ENCODE assay signal across 8 mouse cellular contexts in the genomic region with DNA sequence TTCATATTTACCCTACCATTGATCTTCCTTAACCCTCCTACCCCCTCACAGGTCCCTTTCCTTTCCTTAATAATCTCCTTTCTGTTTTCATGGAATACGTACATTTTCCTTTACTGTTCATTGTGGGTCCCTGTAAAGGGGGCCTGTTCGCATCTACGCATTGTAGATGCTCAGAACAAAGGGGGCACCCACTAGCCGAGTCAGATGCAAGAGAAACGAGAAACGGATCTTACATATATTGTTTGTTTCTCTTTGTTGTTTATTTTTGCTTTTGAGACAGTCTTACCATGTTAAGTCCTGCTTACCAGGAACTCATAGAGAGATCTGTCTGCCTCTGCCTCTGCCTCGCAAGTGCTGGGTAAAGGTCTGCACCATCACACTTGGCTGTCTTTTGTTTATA. TPM values are rescaled to one million over a fixed set of nuclear protein-coding genes. Genes with fewer than 3 reads are reported as not detected.
DNase-seq lines count a peak whose midpoint lies in the region; ATAC-seq and TF ChIP-seq lines count a peak whose summit lies in the region.

No protein-coding gene starts in this region.

- DNase-seq in kidney, postnatal 4 days = no peak
- peak; percentile 50 for DNase-seq in intestine, embryonic 14.5 days (ENCODE audit: low spot score)
- no peak for DNase-seq in midbrain, postnatal 0 days (ENCODE audit: low spot score)
- DNase-seq in thymus, postnatal 14 days = no peak
- no peak for DNase-seq in spleen, postnatal 36 days (ENCODE audit: low spot score in 2 of 2)
- DNase-seq in gastrocnemius, postnatal 10 days = no peak

- TF ChIP-seq POLR2A in cortical plate, adult 2 months (IDR thresholded peaks at IDR 0.05; ENCODE audit: extremely low read depth, insufficient read depth, low read length) = no peak

- WGBS in kidney, embryonic 14.5 days = 47% methylated on average over 7 of the region's 7 CpGs
- 49% methylated on average over 7 of the region's 7 CpGs for WGBS in intestine, embryonic 14.5 days
- WGBS in midbrain, postnatal 0 days = 21% methylated on average over 7 of the region's 7 CpGs

- peak overlapping the region; percentile 76 for H3K4me3 ChIP-seq in kidney, embryonic 14.5 days (ENCODE audit: low read length)
- H3K4me3 ChIP-seq in cortical plate, adult 2 months (ENCODE audit: insufficient read depth, low read length) = peak overlapping the region; percentile 93
- H3K4me3 ChIP-seq in intestine, embryonic 14.5 days (ENCODE audit: low read depth, low read length) = peak overlapping the region; percentile 90
- peak overlapping the region; percentile 86 for H3K4me3 ChIP-seq in midbrain, postnatal 0 days (ENCODE audit: low read depth, low read length)

- H3K4me1 ChIP-seq in kidney, embryonic 14.5 days (ENCODE audit: control insufficient read depth, insufficient read depth, low read length) = peaks cover 17% of the 10 kb centered on the region
- H3K4me1 ChIP-seq in cortical plate, adult 2 months (ENCODE audit: control insufficient read depth, insufficient read depth, low read length) = peaks cover 1% of the 10 kb centered on the region; the same call in 1 of the 2 replicates
- peaks cover 15% of the 10 kb centered on the region for H3K4me1 ChIP-seq in intestine, embryonic 14.5 days (replicated peaks; ENCODE audit: control insufficient read depth, insufficient read depth, low read length)
- peaks cover 6% of the 10 kb centered on the region; the same call in 1 of the 2 replicates for H3K4me1 ChIP-seq in midbrain, postnatal 0 days (ENCODE audit: insufficient read depth, low read length)

- ATAC-seq in kidney, embryonic 14.5 days (ENCODE audit: low FRiP score, low TSS enrichment) = no peak
- ATAC-seq in intestine, embryonic 14.5 days (replicated peaks; ENCODE audit: low FRiP score, low TSS enrichment, low read depth) = no peak
- ATAC-seq in midbrain, postnatal 0 days (ENCODE audit: low FRiP score) = no peak

- H3K27me3 ChIP-seq in kidney, embryonic 14.5 days (ENCODE audit: control insufficient read depth, insufficient read depth, low read length) = no peaks in the 10 kb centered on the region
- no peaks in the 10 kb centered on the region for H3K27me3 ChIP-seq in intestine, embryonic 14.5 days (replicated peaks; ENCODE audit: control insufficient read depth, insufficient read depth, low read length)
- no peaks in the 10 kb centered on the region for H3K27me3 ChIP-seq in midbrain, postnatal 0 days (ENCODE audit: insufficient read depth, low read length)

- peaks cover 16% of the 10 kb centered on the region; the same call in 1 of the 2 replicates for H3K36me3 ChIP-seq in kidney, embryonic 14.5 days (ENCODE audit: control insufficient read depth, insufficient read depth, low read length)
- peaks cover 28% of the 10 kb centered on the region for H3K36me3 ChIP-seq in intestine, embryonic 14.5 days (ENCODE audit: control insufficient read depth, insufficient read depth, low read length)
- no peaks in the 10 kb centered on the region for H3K36me3 ChIP-seq in midbrain, postnatal 0 days (ENCODE audit: insufficient read depth, low read length)

- no peak for TF ChIP-seq CTCF in cortical plate, adult 2 months (IDR thresholded peaks at IDR 0.05; ENCODE audit: extremely low read depth, insufficient read depth, low read length)
- TF ChIP-seq CTCF in midbrain, postnatal 0 days (IDR thresholded peaks at IDR 0.05) = no peak

- H3K27ac ChIP-seq in kidney, embryonic 14.5 days (ENCODE audit: low read depth, low read length) = 0 out of 2 replicates have a peak overlapping the region, but pooled peaks have one; percentile 91
- no peak overlapping the region for H3K27ac ChIP-seq in cortical plate, adult 2 months (ENCODE audit: insufficient read depth, low read length)
- H3K27ac ChIP-seq in intestine, embryonic 14.5 days (ENCODE audit: low read depth) = no peak overlapping the region
- H3K27ac ChIP-seq in midbrain, postnatal 0 days (ENCODE audit: low read depth, low read length) = no peak overlapping the region

- peak overlapping the region; percentile 95 for H3K9ac ChIP-seq in kidney, embryonic 14.5 days (ENCODE audit: low read depth, low read length)
- peak overlapping the region; percentile 96 for H3K9ac ChIP-seq in intestine, embryonic 14.5 days (ENCODE audit: low read length)
- peak overlapping the region; percentile 95 for H3K9ac ChIP-seq in midbrain, postnatal 0 days (replicated peaks; ENCODE audit: low read length, poor library complexity, severe bottlenecking)

- no peaks in the 10 kb centered on the region for H3K9me3 ChIP-seq in kidney, embryonic 14.5 days (ENCODE audit: control insufficient read depth, low read length)
- H3K9me3 ChIP-seq in intestine, embryonic 14.5 days (ENCODE audit: control insufficient read depth, low read length) = no peaks in the 10 kb centered on the region
- no peaks in the 10 kb centered on the region for H3K9me3 ChIP-seq in midbrain, postnatal 0 days (ENCODE audit: low read length)

- peak overlapping the region; percentile 79 for H3K4me2 ChIP-seq in kidney, embryonic 14.5 days (replicated peaks; ENCODE audit: low read depth, low read length)
- H3K4me2 ChIP-seq in intestine, embryonic 14.5 days (ENCODE audit: low read length) = peak overlapping the region; percentile 88
- H3K4me2 ChIP-seq in midbrain, postnatal 0 days (ENCODE audit: low read depth, low read length, poor library complexity, severe bottlenecking) = peak overlapping the region; percentile 75

RNA-seq across cellular contexts. Expression of a gene that starts 1.4 kb away (rescaled TPM):
- 165 and 168 TPM in 2 replicates for polyA plus RNA-seq in kidney, embryonic 14.5 days (2014; fragmentation: Nextera tagmentation; extraction: Ambion mirVana)
- polyA plus RNA-seq in cortical plate, adult 2 months (2012; rRNA removed) = 23.2 and 25.0 TPM in 2 replicates
- 159 and 175 TPM in 2 replicates for polyA plus RNA-seq in intestine, embryonic 14.5 days (2014; fragmentation: Nextera tagmentation; extraction: Ambion mirVana)
- 8.0 and 17.8 TPM in 2 replicates for total RNA-seq in midbrain, postnatal 0 days (2014; rRNA removed)
- polyA plus RNA-seq in midbrain, postnatal 0 days (2015; fragmentation: Nextera tagmentation; extraction: Ambion mirVana) = 56.0 and 58.7 TPM in 2 replicates
- total RNA-seq in gastrocnemius, postnatal 10 days (2021) = 10 to 100 TPM; 30.5 to 36.4 TPM
